10 mouse cellular contexts compared by ENCODE assay signal in the genomic region with DNA sequence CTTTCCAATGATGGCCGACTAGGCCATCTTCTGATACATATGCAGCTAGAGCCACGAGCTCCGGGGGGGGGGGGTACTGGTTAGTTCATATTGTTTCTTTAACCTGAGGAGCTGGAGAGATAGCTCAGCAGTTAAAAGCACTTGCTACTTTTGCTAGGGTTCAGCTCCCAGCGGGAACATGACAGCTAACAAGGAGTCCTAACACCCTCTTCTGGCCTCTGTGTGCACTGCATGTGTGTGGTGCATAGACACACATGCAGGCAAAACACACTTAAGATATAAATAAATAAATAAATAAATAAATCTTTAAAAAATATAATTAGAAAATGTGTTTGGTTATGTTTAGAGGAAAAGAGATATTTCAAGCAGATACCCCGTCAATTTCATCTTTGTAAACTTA.
DNase-seq lines count a peak whose midpoint lies in the region; ATAC-seq and TF ChIP-seq lines count a peak whose summit lies in the region.
"Had no signal": no experiment of that assay in that cellular context is flagged by ENCODE, and none has a peak within 500 bp of the region (broad histone marks: within the 10 kb centered on the region; RNA-seq: fewer than 3 reads in every experiment).

No protein-coding gene starts in this region.

- no peaks in the 10 kb centered on the region for H3K9me3 ChIP-seq in intestine, postnatal 0 days (ENCODE audit: control insufficient read depth)
- no peaks in the 10 kb centered on the region for H3K9me3 ChIP-seq in intestine, embryonic 15.5 days

- no peak for ATAC-seq in intestine, postnatal 0 days
- ATAC-seq in intestine, embryonic 15.5 days = no peak
- ATAC-seq: liver, postnatal 0 days had no signal

- H3K27ac ChIP-seq in intestine, postnatal 0 days (ENCODE audit: low read depth, low read length) = no peak overlapping the region
- H3K27ac ChIP-seq in intestine, embryonic 15.5 days = no peak overlapping the region

- 64% methylated on average over 5 of the region's 5 CpGs for WGBS in intestine, postnatal 0 days
- WGBS in intestine, embryonic 15.5 days = 53% methylated on average over 5 of the region's 5 CpGs

- H3K9ac ChIP-seq in intestine, postnatal 0 days (ENCODE audit: low read depth, low read length) = no peak overlapping the region
- no peak overlapping the region for H3K9ac ChIP-seq in intestine, embryonic 15.5 days
- H3K9ac ChIP-seq: liver, postnatal 0 days had no signal

- H3K27me3 ChIP-seq in intestine, postnatal 0 days (replicated peaks; ENCODE audit: control insufficient read depth, insufficient read depth, low read length) = no peaks in the 10 kb centered on the region
- no peaks in the 10 kb centered on the region for H3K27me3 ChIP-seq in intestine, embryonic 15.5 days (replicated peaks)

- H3K4me3 ChIP-seq in intestine, postnatal 0 days (ENCODE audit: low read depth, low read length) = no peak overlapping the region
- H3K4me3 ChIP-seq in intestine, embryonic 15.5 days (replicated peaks) = no peak overlapping the region

- intact Hi-C loops in heart, postnatal 36 days (cut with DNase I) = no loop called here

- no peaks in the 10 kb centered on the region for H3K4me1 ChIP-seq in intestine, postnatal 0 days (replicated peaks; ENCODE audit: control insufficient read depth, insufficient read depth, low read length)
- no peaks in the 10 kb centered on the region for H3K4me1 ChIP-seq in intestine, embryonic 15.5 days (replicated peaks)

- no peaks in the 10 kb centered on the region for H3K36me3 ChIP-seq in intestine, postnatal 0 days (ENCODE audit: control insufficient read depth, insufficient read depth)
- H3K36me3 ChIP-seq in intestine, embryonic 15.5 days = no peaks in the 10 kb centered on the region

- no peak overlapping the region for H3K4me2 ChIP-seq in intestine, postnatal 0 days (replicated peaks; ENCODE audit: low read depth)
- no peak overlapping the region for H3K4me2 ChIP-seq in intestine, embryonic 15.5 days (replicated peaks)

- peak; percentile 47 to 61 for DNase-seq in right cerebral cortex, postnatal 10 days (ENCODE audit: low spot score in 2 of 2)
- no peak for DNase-seq in right cerebral cortex, postnatal 36 days (ENCODE audit: low spot score in 2 of 2)
- DNase-seq in cerebellum, postnatal 14 days = peak; percentile 75 to 84
- peak; percentile 38 for DNase-seq in retina, embryonic 14.5 days (ENCODE audit: low spot score)
- DNase-seq in c-Kit-positive CD71-positive TER-119-positive erythroid progenitor cells, embryonic 14.5 days (ENCODE audit: low spot score) = no peak
- no peak for DNase-seq in heart, postnatal 36 days
- DNase-seq: heart, postnatal 10 days; liver, postnatal 0 days had no signal

- 0 out of 2 replicates have a peak, but pooled peaks have one; percentile 11 for TF ChIP-seq CTCF in intestine, postnatal 0 days (IDR thresholded peaks at IDR 0.05; ENCODE audit: low read depth)

Comparison
In these comparisons a context has a peak if more than half of its experiments do, and no peak if none do; other contexts are left out.
1. DNase-seq: peak in right cerebral cortex, postnatal 10 days (2 of 2), cerebellum, postnatal 14 days (2 of 2) and retina, embryonic 14.5 days (single experiment); none in right cerebral cortex, postnatal 36 days (0 of 2), c-Kit-positive CD71-positive TER-119-positive erythroid progenitor cells, embryonic 14.5 days (single experiment) and heart, postnatal 36 days (0 of 2).